Mouse (Mus musculus) gastrocnemius, adult 8-10 months (tissue): ENCODE measurements around the gene Nsun4. TPM values are rescaled to one million over a fixed set of nuclear protein-coding genes. Genes with fewer than 3 reads are reported as not detected.
A peak's percentile ranks its signal among the peaks of the same experiment; 100 is the strongest.

ENCODE experiments used
- DNase-seq, 2 experiments: peaks; one replicate each; pipeline ENCODE4 v3.0.0; 2022; ENCODE audit warnings: low spot score in 2 of 2
- total RNA-seq, 4 experiments: library from RNA; stranded (reverse); gene quantifications; 2 replicates each; pipeline ENCODE4 v1.2.4; 2022

The Nsun4 gene
- total RNA-seq, 4 experiments from 2014 or later, result 13.3 to 13.5 (median 13.4) TPM

GRCm38 (mm10) chr4:115987436-115987835 lies 66.2 kb downstream of the Nsun4 start:
- no peak for DNase-seq

- no peak for DNase-seq
Observed at GRCm38 (mm10) chr4:115984967-115985366, 68.7 kb downstream of the Nsun4 start.

- peak; percentile 54 to 65 for DNase-seq
Observed at GRCm38 (mm10) chr4:115984111-115984510, 69.6 kb downstream of the Nsun4 start.

Other genes with a start within 250 kb of the Nsun4 start
- 1 to 10 TPM; 1.5 to 4.3 (median 2.1) TPM for gene Mob3c, start 225.8 kb downstream of the Nsun4 start, total RNA-seq
- 10 to 100 TPM; 25.5 to 37.8 (median 27.8) TPM for gene Mknk1, start 214.7 kb downstream of the Nsun4 start, total RNA-seq
- not detected for gene Kncn, start 169.5 kb downstream of the Nsun4 start, total RNA-seq
- not detected for gene 6430628N08Rik, start 163.2 kb downstream of the Nsun4 start, total RNA-seq
- gene Dmbx1, start 114.0 kb downstream of the Nsun4 start, total RNA-seq, result not detected
- under 1 TPM in 3 of 4 experiments, not detected in 1; 0.07 to 0.35 (median 0.12) TPM for gene Faah, start 36.0 kb downstream of the Nsun4 start, total RNA-seq
- 100 to 1,000 TPM; 732 to 881 (median 822) TPM for gene Uqcrh, start 21.2 kb upstream of the Nsun4 start, total RNA-seq
- gene Lrrc41, start 21.4 kb upstream of the Nsun4 start, total RNA-seq, result 10 to 100 TPM; 16.3 to 22.4 (median 18.6) TPM
- under 1 TPM; 0.18 to 0.46 (median 0.27) TPM for gene Rad54l, start 69.8 kb upstream of the Nsun4 start, total RNA-seq
- gene Pomgnt1, start 70.0 kb upstream of the Nsun4 start, total RNA-seq, result 10 to 100 TPM; 50.0 to 51.9 (median 50.8) TPM
- gene Lurap1, start 97.5 kb upstream of the Nsun4 start, total RNA-seq, result 1 to 10 TPM; 4.4 to 7.7 (median 6.9) TPM
- not detected for gene Tspan1, start 113.7 kb upstream of the Nsun4 start, total RNA-seq
- not detected for gene 1700042G07Rik, start 119.5 kb upstream of the Nsun4 start, total RNA-seq
- 1 to 10 TPM in 1 of 4 experiments, under 1 TPM in 1, not detected in 2; 0.32 to 1.4 TPM for gene Gm49337, start 119.5 kb upstream of the Nsun4 start, total RNA-seq
- gene Pik3r3, start 167.7 kb upstream of the Nsun4 start, total RNA-seq, result 1 to 10 TPM; 3.7 to 8.2 (median 5.5) TPM